Mouse (Mus musculus): ENCODE measurements around the gene Cdk9.

- TF ChIP-seq CTCF (IDR thresholded peaks at IDR 0.05; ENCODE audit: low read depth) (no peak), EP300 (IDR thresholded peaks at IDR 0.05; ENCODE audit: low read depth) (no peak)
Measured at GRCm38 (mm10) chr2:32692496-32692895, 20.4 kb downstream of the Cdk9 start.

All from liver, embryonic 14.5 days (tissue).